Mouse (Mus musculus) spleen, adult 12 weeks (tissue): ENCODE measurements around the gene Stx16.

Experiments used
- DNase-seq: peaks from one replicate; pipeline ENCODE4 v3.0.0; 2022; ENCODE audit warnings: low spot score

Gene Stx16

GRCm38 (mm10) chr2:174076433-174076824 is 321 bp downstream of the Stx16 start:
- DNase-seq: no peak

GRCm38 (mm10) chr2:174077004-174077695 is 1.0 kb downstream of the Stx16 start:
- peak; percentile 30 for DNase-seq

DNA sequence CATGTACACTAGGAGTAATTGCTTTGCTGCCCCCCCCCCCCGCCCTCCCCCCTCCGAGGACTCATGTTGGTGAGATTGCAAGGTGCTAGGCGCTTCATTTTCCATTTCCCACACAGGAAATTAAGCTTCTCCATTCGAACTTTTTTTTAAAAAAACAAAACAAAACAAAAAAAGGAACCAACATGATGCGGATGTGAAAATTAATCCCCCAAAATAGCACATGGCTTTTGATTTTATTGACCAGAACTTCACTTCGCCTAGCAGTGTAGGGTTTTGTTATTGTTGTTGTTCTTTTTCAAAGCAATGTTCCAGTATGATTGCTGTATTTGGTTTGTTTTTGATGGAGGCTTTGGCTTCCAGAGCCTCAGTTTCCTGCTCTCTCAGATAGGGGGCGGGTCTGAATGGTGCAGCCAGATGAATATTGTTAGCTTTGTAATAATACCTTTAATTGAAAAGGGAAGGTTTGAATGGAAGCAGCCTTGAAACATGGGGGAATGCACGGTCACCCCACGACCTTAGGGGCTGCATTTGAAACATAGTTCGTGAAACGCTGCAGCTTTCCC is 1.7 kb downstream of the Stx16 start:
- DNase-seq: no peak

DNA sequence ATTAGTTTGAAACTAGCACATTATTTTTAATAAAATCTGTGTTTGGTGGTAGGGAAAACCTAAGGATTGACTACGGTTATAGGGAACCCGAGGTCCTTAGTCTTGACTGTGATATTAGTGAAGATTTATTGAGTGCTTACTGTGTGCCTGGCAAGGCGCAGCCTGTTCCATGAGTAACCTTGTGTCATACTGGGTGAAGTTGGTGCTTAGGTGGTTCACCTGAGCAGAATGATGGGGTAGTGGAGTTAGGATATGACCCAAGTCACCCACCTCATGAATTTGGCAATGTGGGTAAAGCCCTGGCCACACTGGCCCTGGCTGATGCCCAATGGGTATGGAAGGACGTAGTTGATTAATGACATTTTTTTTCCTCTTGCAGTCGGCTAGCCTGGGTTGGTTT is 5.7 kb downstream of the Stx16 start:
- DNase-seq: no peak

DNA sequence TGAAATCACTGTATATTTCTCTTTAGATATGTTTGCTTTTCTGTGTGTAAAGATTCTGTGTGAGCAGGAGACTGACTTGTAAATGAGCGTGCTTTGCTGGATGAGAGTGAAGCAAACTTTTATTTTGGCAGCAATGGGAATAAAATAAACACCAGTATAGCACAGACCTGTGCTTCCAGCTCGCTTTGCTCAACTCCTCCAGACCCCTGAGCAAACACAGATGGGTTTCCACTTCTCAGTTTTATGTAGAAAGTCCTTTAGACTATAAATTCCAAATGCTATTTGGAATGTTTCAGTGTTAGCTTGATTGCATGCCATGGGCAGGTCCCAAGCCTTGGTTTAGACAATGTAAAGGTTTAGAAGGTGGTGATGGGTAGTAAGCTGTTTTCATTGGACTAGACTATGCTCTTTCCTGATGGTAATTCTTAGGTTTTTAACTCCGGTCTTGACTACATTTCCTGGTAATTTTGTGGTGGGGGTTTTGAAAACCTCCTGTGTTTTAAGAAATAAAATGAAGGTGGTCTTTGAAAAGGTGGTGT is 6.3 kb downstream of the Stx16 start:
- no peak for DNase-seq

- DNase-seq: no peak
Measured at GRCm38 (mm10) chr2:174095086-174095485, 19.0 kb downstream of the Stx16 start.

GRCm38 (mm10) chr2:174102399-174102798 is 26.3 kb downstream of the Stx16 start:
- no peak for DNase-seq

DNA sequence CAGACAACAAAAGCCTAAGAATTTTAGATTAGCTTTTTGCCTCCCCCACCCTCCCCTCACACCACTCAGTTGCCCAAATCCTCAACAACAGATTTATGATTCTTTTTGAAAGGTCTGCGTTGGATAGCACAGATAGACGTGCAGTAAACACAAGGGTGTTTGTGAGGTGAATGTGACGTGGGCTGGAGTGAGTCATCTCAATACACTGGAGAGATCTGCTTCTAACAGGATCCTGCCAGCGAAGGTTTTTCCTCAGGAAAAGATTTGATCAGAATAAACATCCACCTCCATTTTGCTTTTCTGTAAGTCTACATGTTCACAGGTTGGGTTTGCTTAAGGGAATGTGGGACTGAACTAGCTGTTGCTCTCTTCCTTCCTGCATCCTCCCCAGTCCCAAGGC is 27.4 kb downstream of the Stx16 start:
- no peak for DNase-seq

- no peak for DNase-seq
Measured at GRCm38 (mm10) chr2:174107375-174107774, 31.3 kb downstream of the Stx16 start.

DNA sequence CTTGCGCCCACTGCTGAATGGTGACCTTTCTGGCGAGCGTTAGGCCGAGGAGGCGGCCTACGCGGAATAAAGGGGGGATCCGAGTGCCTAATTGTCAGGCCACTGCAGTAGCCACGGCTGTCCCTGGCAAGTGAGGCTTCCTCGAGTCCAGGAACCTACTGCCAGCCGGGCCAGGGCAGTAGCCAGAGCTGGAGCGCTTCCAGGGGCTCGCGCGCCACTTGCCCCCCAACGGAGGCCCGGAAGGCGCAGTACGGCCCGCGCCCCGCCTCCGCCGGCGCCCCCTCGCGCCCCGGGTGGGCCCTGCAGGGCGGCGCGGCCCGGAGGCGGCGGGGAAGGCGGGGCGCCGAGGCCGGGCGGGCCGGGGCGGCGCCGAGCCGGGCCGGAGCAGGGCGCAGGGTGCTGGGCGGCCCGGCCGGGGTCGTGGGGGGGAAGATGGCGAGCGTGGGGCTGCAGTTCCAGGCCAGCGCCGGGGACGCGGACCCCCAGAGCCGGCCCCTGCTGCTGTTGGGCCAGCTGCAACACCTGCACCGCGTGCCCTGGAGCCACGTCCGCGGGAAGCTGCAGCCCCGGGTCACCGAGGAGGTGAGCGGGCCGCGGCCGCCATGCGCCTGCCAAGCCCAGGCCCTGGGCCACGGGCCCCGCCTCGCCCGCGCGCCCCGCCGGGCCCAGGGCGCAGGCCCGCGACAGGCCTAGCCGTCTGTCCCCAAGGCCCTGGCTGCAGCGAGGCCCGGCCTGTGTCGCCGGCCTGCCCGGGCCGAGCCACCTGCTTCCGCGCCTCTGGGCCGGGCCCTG is 34.1 kb downstream of the Stx16 start, which contains the start of gene Npepl1:
TSS of gene Npepl1 (plus strand) at position 359 of the 792 bp plus-strand sequence.
- DNase-seq: peak; percentile 41

DNA sequence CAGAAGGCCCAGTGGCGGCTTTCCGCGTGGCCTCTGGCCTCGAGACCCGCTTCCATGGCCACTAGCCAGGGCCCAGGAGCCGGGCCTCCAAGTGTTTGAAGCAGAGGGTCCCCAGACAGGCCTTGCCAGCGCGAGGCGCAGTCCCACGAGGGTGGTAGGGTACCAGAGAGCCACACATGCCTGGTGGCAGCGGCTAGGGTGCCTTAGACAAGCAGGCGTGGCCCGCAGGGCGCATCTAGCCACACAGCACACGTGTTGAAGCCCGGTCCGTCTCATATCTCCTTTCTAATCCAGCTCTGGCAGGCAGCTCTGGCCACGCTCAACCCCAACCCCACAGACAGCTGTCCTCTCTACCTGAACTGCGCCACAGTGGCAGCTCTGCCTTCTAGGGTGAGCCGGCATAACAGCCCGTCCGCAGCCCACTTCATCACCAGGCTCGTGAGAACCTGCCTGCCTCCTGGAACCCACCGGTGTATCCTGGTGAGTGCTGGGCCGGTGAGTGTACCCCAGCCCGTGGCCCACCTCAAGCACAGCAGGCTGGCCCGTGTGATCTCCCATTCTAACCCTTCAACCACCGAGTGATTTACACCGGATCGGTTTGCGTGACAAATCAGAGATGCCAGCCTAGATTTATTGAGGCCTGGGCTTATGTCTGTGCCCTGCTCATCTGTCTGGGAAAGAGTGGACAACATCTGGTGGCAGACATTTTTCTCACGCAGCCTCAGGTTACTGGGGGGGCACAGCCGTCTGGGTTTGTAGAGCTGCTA is 34.9 kb downstream of the Stx16 start:
- DNase-seq: peak; percentile 39

- no peak for DNase-seq
Measured at GRCm38 (mm10) chr2:174112931-174113330, 36.8 kb downstream of the Stx16 start.

- DNase-seq: no peak
Measured at GRCm38 (mm10) chr2:174114148-174114864, 38.2 kb downstream of the Stx16 start.

- DNase-seq: no peak
Measured at GRCm38 (mm10) chr2:174116929-174117328, 40.8 kb downstream of the Stx16 start.

DNA sequence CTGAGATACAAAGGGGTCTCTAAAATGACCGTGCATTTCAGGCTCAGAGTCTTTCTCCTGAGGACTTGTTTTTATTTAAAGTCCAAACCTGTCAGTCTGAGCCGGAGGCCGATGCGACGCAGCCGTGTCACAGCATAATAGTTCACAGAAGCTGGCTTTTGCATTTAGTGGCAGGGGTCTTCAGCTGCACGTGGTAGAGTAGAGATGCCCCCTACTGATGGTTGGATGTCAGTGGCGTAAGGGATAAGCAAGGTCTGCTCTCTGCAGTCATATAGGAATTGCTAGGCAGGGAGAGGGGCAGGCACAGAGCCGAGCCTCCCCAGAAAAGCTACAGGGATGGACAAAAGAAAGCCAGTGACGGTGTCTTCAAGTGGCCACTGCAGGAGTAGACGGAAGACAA is 42.0 kb downstream of the Stx16 start:
- no peak for DNase-seq

- DNase-seq: no peak
Measured at GRCm38 (mm10) chr2:174119259-174119658, 43.2 kb downstream of the Stx16 start.

DNA sequence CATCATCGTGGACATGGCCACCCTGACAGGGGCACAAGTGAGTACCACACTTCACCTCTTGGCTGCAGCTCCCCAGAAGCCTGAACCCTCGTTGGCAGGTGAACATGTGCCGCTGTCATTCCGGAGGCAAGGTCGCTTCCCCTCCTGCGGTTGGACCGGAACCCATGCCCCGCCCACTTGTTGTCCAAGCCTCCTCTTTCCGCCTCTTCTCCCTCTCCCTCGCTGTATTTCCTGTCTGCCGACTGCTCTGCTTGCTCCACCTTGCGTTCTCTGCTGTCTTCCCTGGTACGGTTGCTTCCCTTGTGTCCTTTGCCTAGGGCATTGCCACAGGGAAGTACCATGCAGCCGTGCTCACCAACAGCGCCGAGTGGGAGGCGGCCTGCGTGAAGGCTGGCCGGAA is 44.5 kb downstream of the Stx16 start:
- DNase-seq: no peak

- no peak for DNase-seq
Measured at GRCm38 (mm10) chr2:174121411-174121947, 45.4 kb downstream of the Stx16 start.

- no peak for DNase-seq
Measured at GRCm38 (mm10) chr2:174122331-174122730, 46.2 kb downstream of the Stx16 start.

DNA sequence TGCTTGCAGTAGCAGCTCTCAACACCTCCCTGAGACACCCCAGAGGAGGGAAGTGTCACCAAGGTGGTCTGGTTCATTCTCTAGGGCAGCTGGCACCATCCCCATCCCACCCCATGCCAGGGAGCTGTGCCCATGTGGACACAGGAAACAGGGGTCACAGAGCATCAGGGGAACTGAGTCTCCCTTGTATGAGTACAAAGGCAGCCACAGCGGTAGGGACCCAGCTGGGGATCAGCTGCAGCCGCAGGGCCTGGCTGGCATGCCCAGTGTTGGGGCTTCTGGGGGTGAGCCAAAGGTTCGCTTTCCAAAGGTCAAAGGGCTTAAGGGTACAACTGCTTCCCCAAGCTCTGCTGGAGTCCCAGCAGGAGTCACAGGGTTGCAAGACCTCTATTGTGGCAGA is 47.6 kb downstream of the Stx16 start:
- no peak for DNase-seq
